Mouse (Mus musculus) right cerebral cortex, postnatal 14 days (tissue): ENCODE data around the gene Slc44a1.

Source experiments
- DNase-seq: peaks from one replicate; pipeline ENCODE4 v3.0.0; 2022

Gene Slc44a1

DNA sequence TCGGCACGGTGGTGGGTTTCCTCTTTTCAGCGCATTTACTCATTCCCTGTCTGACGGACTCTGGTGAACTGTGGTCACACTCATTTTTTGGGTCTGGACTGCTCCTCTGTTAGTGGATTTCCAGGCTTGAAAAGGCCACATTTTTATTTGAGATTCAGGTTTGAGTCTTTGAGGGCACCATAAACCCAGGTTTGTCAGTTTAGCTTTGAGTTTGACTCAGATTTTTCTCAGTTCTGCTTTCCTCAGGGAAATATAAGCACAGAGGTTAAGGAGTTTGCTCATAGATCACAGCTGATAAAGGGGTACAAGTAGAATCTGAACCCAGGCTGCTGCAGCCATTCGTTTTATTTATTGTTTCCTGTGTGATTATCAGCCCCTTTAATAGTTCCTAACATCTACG is 180.9 kb downstream of the Slc44a1 start:
- no peak for DNase-seq

DNA sequence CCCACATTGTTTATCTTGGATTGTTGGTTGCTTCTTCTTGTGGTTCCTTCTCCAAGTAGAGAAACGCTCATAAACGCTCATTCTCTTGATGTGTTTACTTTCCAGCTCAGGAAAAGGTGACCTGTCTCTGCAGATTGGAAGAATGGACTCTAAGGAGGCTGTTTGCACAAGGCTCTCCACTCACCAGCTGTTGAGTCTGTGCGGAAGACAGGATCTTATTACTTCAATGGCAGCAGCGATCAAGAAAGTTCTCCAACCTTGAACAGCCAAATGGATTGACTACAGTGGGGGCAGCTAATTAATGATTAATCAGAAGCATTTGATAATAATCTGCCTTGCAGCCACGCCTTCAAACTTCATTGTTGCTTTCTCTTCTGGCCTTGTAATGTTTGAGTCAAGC is 181.3 kb downstream of the Slc44a1 start:
- DNase-seq, result no peak

DNA sequence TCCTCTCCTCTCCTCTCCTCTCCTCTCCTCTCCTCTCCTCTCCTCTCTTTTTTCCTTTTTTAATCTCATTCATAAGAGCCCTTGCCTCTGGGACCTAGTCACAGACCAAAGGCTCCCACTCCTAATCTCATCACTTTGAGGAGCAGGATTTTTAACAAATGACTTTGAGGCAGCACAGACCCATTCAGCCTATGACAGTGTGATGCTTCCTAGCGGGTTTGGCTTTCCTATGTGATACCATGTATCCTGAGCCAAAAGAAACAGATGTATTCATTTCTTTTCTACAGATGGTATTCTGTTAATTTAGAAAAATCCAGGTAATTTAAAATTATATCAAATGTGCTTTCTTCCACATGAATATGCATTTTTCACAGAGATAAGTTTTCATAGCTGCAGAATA is 183.5 kb downstream of the Slc44a1 start:
- DNase-seq, result no peak

DNA sequence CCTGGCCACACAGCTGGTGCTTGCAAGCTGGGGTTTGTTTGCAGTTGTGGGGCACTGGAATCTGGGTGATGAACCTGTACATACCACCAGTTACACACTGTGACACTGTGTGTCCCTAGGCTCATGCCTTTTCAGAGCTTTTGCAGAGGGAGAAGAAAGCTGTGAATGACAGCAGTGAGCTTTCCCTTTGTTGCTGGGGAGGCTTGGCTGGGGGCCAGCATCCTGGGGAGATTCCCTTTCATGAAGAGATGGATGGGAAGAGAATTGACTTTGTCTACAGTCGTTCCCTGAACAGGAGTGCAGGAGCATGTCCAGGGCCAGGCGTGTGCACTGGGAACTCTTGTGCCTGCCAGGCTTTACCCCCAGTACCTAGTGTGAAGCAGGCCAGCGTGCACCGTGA is 184.6 kb downstream of the Slc44a1 start:
- peak; percentile 49 for DNase-seq

DNA sequence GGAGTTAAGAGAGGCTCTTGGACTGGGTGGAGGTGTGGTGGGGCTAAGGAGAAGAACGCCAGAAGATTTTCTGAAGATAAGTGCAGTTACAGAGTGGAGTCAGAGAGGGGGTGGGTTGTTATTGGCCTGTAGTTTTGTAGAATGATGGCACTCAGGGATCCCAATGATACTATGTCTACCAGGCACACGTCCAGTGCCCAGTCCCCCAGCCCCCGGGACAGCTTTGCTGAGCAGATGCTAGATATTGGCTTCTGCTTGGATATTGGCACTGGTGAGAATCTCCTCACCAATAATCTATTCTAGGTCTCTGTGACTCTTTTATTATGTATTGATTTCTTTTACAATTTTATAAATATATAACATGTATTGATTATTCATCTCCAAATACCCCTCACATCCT is 185.1 kb downstream of the Slc44a1 start:
- no peak for DNase-seq

DNA sequence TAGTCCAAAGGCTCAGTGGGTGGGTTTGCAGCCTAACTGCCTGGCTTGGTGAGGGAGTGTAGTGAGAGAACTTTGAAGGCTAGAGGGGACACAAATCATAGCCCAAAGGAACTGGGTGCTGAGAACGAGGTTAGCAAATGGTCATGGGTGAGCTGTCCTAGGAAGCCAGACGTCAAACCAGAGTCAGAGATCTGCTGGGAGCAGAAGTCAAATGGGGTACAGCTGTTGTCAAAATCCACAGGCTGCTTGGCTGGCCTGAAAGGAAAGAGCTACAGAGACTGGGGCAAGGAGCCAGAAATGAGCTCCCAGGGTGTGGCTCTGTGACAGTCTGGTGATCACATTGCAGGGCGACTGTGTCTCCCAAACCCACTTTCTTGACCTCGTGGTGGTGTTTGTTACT is 188.7 kb downstream of the Slc44a1 start:
- no peak for DNase-seq

DNA sequence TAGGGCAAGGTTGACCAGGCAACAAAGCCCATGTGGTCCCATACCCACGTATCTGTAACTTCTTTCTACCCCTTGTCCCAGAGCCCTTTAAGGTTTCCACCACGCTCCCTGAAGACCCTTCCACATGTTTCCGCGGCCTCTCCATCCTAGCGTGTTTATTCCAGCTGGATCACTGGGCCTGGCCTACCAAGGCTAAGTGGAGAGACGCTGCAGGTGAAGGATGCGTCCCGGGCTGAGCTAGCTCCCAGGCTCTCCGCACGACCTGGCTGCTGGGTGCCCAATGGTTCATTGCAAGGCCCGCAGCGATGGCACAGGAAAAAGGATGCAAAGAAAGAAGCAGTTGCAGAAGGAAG is 190.7 kb downstream of the Slc44a1 start:
- no peak for DNase-seq

DNA sequence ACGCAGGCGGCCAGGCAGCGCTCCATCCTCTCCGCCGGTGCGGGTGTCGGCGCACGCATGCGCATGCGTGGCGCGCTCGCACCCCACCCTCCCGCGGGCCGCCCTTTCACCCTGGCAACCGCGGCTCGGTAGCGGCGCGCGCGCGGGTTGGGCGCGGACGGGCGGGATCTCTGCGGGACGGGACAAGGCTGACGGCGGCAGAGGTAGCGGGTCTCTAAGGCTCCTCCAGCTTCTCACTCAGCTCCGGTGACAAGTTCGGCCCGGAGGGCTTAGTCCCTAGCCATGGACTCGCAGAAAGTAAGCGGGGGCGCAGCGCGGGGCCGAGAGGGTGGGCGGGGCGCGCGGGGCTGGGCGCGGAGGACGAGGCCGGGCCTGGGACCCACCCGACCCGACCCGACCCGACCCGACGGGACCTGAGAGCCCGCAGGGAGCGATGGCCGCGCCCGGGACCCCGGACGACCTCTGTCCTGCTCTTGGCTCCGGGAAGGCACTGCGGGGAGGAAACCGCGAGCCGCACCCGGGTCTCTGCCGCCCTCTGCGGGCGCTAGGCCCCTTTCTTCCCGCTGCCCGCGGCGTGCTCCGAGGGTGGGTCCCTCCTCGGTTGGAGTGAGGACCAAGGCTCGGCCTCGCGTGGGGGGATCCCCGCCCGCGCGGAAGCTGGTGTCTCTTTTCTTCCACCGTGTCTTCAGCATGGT is 191.2 kb downstream of the Slc44a1 start, which contains the start of gene Fsd1l:
TSS of gene Fsd1l (plus strand) at position 156 of the 695 bp plus-strand sequence.
- DNase-seq, result peak; percentile 84

DNA sequence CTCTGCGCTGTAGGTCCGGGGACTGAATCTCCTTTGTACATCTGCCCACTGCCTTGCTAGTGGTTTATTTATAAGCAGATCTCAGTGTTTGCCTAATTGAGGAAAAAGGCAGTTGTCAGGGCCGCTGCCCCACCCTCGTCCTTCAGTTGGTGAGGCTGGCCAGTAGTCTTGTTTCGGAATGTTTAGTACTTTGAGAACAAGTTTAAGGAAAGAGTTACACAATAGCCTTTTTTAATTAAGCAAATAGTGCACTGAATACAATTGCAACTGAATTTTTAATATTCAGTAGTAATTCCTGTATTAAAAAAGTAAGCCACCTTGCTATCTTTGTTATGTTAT is 191.8 kb downstream of the Slc44a1 start:
- no peak for DNase-seq

DNA sequence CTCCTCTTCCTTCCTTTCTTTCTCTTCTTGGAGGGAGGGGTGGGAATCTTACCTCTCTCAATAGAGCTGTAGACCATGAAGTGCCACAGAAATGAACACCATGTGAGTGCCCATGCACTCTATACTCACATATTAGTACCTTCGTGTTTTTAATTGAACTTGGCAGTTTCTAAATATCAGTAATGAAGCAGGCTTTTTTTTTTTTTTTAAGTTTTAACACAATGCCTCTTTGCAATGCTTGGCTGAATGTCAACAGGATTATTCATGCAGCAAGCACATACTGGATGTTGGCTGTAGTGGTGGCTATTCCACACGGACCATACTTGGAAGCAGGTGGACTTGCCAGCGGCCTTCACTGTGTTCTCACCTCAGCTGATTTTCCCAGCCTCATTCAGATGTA is 195.1 kb downstream of the Slc44a1 start:
- DNase-seq, result no peak

DNA sequence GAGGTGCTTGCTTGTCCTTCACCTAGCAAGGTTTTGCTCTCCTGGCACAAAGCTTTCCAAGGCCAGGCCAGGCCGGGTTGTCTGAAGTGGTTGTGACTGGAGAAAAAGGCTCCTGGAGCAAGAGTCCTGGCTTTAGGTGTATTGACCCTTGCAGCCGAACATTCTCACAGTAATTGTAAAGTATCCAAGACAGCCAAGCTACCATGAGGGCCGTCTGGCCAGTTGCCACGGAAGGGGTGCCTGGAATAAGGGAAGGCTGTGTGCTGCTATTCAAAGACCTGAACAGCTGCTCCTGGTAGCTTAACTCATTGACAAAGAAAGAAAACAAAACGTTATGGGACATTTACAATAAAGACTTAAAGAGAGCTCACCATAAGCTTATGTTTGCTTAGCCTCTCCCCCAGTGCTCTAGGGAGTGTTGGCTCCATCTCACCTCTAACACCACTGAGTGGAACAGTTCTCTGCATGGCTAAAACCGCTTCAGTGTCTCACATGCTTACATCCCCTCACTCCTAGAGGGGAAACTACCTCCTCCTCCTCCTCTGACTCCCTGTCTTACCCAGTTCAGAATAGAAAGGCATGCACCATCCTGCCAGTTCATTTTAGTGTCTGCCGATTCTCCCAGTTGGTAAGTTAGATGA is 197.2 kb downstream of the Slc44a1 start:
- peak; percentile 41 for DNase-seq

DNA sequence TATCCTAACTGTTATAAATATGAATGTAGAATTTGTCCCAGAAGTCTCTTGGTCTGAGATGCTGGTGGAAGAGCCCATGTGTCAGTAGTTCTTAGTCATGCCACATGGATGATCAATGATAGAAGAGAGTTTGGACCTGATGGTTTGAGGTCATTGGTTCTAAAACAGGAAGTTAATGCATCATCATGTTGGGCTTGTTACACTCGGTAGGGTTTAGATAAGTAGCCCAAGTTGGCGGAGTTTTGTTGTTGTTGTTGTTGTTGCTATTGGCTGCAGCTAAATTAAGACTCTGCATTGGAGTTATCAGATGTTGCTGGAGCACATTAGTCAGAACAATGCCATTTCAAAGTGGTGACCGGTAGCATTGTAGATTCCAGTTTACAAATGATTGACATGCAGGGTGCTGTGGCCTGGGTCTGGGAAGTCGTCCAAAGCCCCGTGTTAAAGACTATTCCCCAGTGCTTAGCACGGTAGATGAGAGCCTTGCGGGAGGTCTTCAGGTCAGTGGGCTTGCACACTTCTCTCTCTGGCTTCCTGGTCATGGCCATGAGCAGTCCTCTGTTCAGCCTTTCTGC is 198.4 kb downstream of the Slc44a1 start:
- DNase-seq, result no peak

DNA sequence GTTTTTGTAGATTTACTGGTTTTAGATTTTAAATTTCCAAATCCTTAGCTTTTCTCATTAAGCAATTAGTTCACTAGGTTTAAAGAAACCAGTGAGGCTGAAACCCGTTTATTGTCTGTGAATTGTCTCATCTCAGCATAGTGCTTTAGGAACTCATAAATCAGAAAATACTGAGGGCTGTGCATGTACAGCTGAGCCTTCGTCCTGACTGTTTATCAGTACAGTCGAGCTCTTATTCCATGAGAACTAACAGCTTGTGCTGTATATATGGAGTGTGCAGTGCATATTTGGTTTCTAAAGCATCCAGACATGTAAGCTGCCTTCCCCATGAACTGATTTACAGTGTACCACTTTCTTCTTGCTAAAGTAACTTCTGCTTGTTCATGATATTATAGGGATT is 217.8 kb downstream of the Slc44a1 start:
- DNase-seq, result no peak

DNA sequence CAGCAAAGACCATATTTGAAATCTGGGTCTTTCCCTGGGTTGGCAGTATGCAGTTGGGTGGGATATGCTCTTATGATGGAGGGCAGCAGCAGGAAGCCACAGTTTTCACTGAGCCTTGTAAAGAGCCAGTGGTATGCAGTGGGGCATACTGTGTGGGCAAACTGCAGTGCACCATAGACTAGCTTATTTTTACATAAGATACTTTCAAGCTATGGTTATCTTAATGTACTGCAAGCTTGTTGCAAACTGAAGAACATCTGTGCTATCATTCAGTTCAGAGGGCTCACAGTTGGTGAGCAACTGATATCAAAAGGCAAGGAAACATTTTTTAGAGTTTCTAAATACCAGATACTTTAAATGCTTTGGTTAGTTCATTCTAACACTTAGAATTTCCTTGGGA is 220.5 kb downstream of the Slc44a1 start:
- no peak for DNase-seq
